Mouse (Mus musculus): ENCODE results near the gene Rtn2. TPM values are rescaled to one million over a fixed set of nuclear protein-coding genes. Genes with fewer than 3 reads are reported as not detected.
"Not testable (repeated sequence)": the region's sequence is repeated elsewhere in the genome, so short reads cannot be mapped to it uniquely, and the experiment has no call there.

Gene Rtn2
- polyA plus RNA-seq, 1 experiment from 2014 or later: 5.2 TPM

- H3K27me3 ChIP-seq: no peaks in the 10 kb centered on the region
- H3K4me2 ChIP-seq: peak overlapping the region; percentile 99
- peak overlapping the region; percentile 98 for H3K27ac ChIP-seq (replicated peaks)
- 27% methylated on average over 10 of the region's 10 CpGs for WGBS (ENCODE audit: insufficient replicate concordance)
- peak overlapping the region; percentile 84 for H3K9ac ChIP-seq
- peak overlapping the region; percentile 85 for H3K4me3 ChIP-seq (replicated peaks)
- peaks cover 23% of the 10 kb centered on the region for H3K36me3 ChIP-seq (replicated peaks)
- H3K4me1 ChIP-seq (replicated peaks): peaks cover 88% of the 10 kb centered on the region
- ATAC-seq (ENCODE audit: insufficient read depth): no peak
- H3K9me3 ChIP-seq (replicated peaks): no peaks in the 10 kb centered on the region
Measured at GRCm38 (mm10) chr7:19268993-19269681, 13.3 kb upstream of the Rtn2 start.

GRCm38 (mm10) chr7:19269721-19270441, 12.5 kb upstream of the Rtn2 start:
- peaks cover 81% of the 10 kb centered on the region for H3K4me1 ChIP-seq (replicated peaks)

GRCm38 (mm10) chr7:19270509-19271237, 11.8 kb upstream of the Rtn2 start:
- H3K4me3 ChIP-seq (replicated peaks): peak overlapping the region; percentile 85
- peaks cover 73% of the 10 kb centered on the region for H3K4me1 ChIP-seq (replicated peaks)
- H3K9ac ChIP-seq: peak overlapping the region; percentile 84
- H3K4me2 ChIP-seq: peak overlapping the region; percentile 99
- no peaks in the 10 kb centered on the region for H3K9me3 ChIP-seq (replicated peaks)
- 0% methylated on average over 20 of the region's 21 CpGs for WGBS (ENCODE audit: insufficient replicate concordance)
- no peaks in the 10 kb centered on the region for H3K27me3 ChIP-seq
- ATAC-seq (ENCODE audit: insufficient read depth): no peak
- peak overlapping the region; percentile 98 for H3K27ac ChIP-seq (replicated peaks)
- H3K36me3 ChIP-seq (replicated peaks): peaks cover 13% of the 10 kb centered on the region

More at GRCm38 (mm10) chr7:19269721-19270441, 12.5 kb upstream of the Rtn2 start:
- Histone ChIP-seq H3K4me2 (peak overlapping the region; percentile 99), H3K27me3 (no peaks in the 10 kb centered on the region), H3K9me3 (replicated peaks) (no peaks in the 10 kb centered on the region), H3K9ac (peak overlapping the region; percentile 84), H3K27ac (replicated peaks) (peak overlapping the region; percentile 98), H3K4me3 (replicated peaks) (peak overlapping the region; percentile 85), H3K36me3 (replicated peaks) (peaks cover 16% of the 10 kb centered on the region)
- WGBS (ENCODE audit: insufficient replicate concordance): 2% methylated on average over 19 of the region's 19 CpGs
- 0 out of 2 replicates have a peak, but pooled peaks have one; percentile 13 for ATAC-seq (ENCODE audit: insufficient read depth)

GRCm38 (mm10) chr7:19271238-19272172, 10.9 kb upstream of the Rtn2 start, which contains the start of gene Vasp:
TSS of gene Vasp (minus strand) at chr7:19271817.
- H3K4me3 ChIP-seq (replicated peaks): peak within 1 kb of the TSS; percentile 85
- H3K9ac ChIP-seq: peak within 1 kb of the TSS; percentile 84
- H3K4me1 ChIP-seq (replicated peaks): peaks cover 65% of the 10 kb centered on the region
- under 1% methylated on average over 59 of the region's 62 CpGs for WGBS (ENCODE audit: insufficient replicate concordance)
- 0 out of 2 replicates have a peak, but pooled peaks cover under 1% of the 10 kb centered on the region for H3K27me3 ChIP-seq
- H3K4me2 ChIP-seq: peak within 1 kb of the TSS; percentile 99
- peak within 1 kb of the TSS; percentile 98 for H3K27ac ChIP-seq (replicated peaks)
- H3K36me3 ChIP-seq (replicated peaks): peaks cover 13% of the 10 kb centered on the region
- ATAC-seq (ENCODE audit: insufficient read depth): peak; percentile 76
- no peaks in the 10 kb centered on the region for H3K9me3 ChIP-seq (replicated peaks)

GRCm38 (mm10) chr7:19272173-19272764, 10.2 kb upstream of the Rtn2 start:
- H3K27ac ChIP-seq (replicated peaks): peak overlapping the region; percentile 98
- H3K4me1 ChIP-seq (replicated peaks): peaks cover 57% of the 10 kb centered on the region

GRCm38 (mm10) chr7:19276253-19276652, 6.2 kb upstream of the Rtn2 start:
- Histone ChIP-seq H3K27me3 (peaks cover 48% of the 10 kb centered on the region), H3K36me3 (replicated peaks) (no peaks in the 10 kb centered on the region)
- 32% methylated on average over 4 of the region's 4 CpGs for WGBS (ENCODE audit: insufficient replicate concordance)

More at GRCm38 (mm10) chr7:19272173-19272764, 10.2 kb upstream of the Rtn2 start:
- Histone ChIP-seq H3K27me3 (peaks cover 8% of the 10 kb centered on the region), H3K9me3 (replicated peaks) (no peaks in the 10 kb centered on the region), H3K36me3 (replicated peaks) (peaks cover 11% of the 10 kb centered on the region), H3K4me3 (replicated peaks) (peak overlapping the region; percentile 85), H3K9ac (peak overlapping the region; percentile 84), H3K4me2 (peak overlapping the region; percentile 99)
- ATAC-seq (ENCODE audit: insufficient read depth): peak; percentile 51
- under 1% methylated on average over 36 of the region's 36 CpGs for WGBS (ENCODE audit: insufficient replicate concordance)

GRCm38 (mm10) chr7:19279052-19279451, 3.4 kb upstream of the Rtn2 start:
- H3K4me3 ChIP-seq (replicated peaks): 0 out of 2 replicates have a peak overlapping the region, but pooled peaks have one; percentile 9
- peaks cover 31% of the 10 kb centered on the region for H3K4me1 ChIP-seq (replicated peaks)
- WGBS (ENCODE audit: insufficient replicate concordance): 6% methylated on average over 34 of the region's 34 CpGs
- no peak overlapping the region for H3K27ac ChIP-seq (replicated peaks)
- H3K9me3 ChIP-seq (replicated peaks): no peaks in the 10 kb centered on the region
- no peak for ATAC-seq (ENCODE audit: insufficient read depth)
- H3K27me3 ChIP-seq: peaks cover 75% of the 10 kb centered on the region
- no peaks in the 10 kb centered on the region for H3K36me3 ChIP-seq (replicated peaks)
- H3K9ac ChIP-seq: no peak overlapping the region
- H3K4me2 ChIP-seq: peak overlapping the region; percentile 28; the same call in 1 of the 2 replicates

More at GRCm38 (mm10) chr7:19276253-19276652, 6.2 kb upstream of the Rtn2 start:
- no peak for ATAC-seq (ENCODE audit: insufficient read depth)
- Histone ChIP-seq H3K27ac (replicated peaks) (no peak overlapping the region), H3K4me2 (no peak overlapping the region), H3K4me3 (replicated peaks) (no peak overlapping the region), H3K9ac (no peak overlapping the region), H3K9me3 (replicated peaks) (no peaks in the 10 kb centered on the region), H3K4me1 (replicated peaks) (peaks cover 27% of the 10 kb centered on the region)

GRCm38 (mm10) chr7:19279581-19280114, 2.8 kb upstream of the Rtn2 start, which contains the start of gene Ppm1n:
TSS of gene Ppm1n (minus strand) at chr7:19280064.
- H3K4me3 ChIP-seq (replicated peaks): 0 out of 2 replicates have a peak within 1 kb of the TSS, but pooled peaks have one; percentile 9
- no peaks in the 10 kb centered on the region for H3K9me3 ChIP-seq (replicated peaks)
- 1% methylated on average over 46 of the region's 46 CpGs for WGBS (ENCODE audit: insufficient replicate concordance)
- peak within 1 kb of the TSS; percentile 28 for H3K4me2 ChIP-seq
- no peak within 1 kb of the TSS for H3K27ac ChIP-seq (replicated peaks)
- ATAC-seq (ENCODE audit: insufficient read depth): no peak
- peaks cover 81% of the 10 kb centered on the region for H3K27me3 ChIP-seq
- H3K9ac ChIP-seq: no peak within 1 kb of the TSS
- no peaks in the 10 kb centered on the region for H3K36me3 ChIP-seq (replicated peaks)
- H3K4me1 ChIP-seq (replicated peaks): peaks cover 31% of the 10 kb centered on the region

- H3K27ac ChIP-seq (replicated peaks): 0 out of 2 replicates have a peak overlapping the region, but pooled peaks have one; percentile 51
- H3K27me3 ChIP-seq: peaks cover 94% of the 10 kb centered on the region
- H3K36me3 ChIP-seq (replicated peaks); H3K9ac ChIP-seq; H3K9me3 ChIP-seq (replicated peaks): not testable (repeated sequence)
- ATAC-seq (ENCODE audit: insufficient read depth): peak; percentile 4; the same call in 1 of the 2 replicates
- peaks cover 31% of the 10 kb centered on the region for H3K4me1 ChIP-seq (replicated peaks)
- 24% methylated on average over 6 of the region's 6 CpGs for WGBS (ENCODE audit: insufficient replicate concordance)
- peak overlapping the region; percentile 98 for H3K4me2 ChIP-seq
- peak overlapping the region; percentile 58 for H3K4me3 ChIP-seq (replicated peaks)
Measured at GRCm38 (mm10) chr7:19281680-19282304, 632 bp upstream of the Rtn2 start.
